Comparison of ENCODE assay signal across 15 mouse cellular contexts in the genomic region with DNA sequence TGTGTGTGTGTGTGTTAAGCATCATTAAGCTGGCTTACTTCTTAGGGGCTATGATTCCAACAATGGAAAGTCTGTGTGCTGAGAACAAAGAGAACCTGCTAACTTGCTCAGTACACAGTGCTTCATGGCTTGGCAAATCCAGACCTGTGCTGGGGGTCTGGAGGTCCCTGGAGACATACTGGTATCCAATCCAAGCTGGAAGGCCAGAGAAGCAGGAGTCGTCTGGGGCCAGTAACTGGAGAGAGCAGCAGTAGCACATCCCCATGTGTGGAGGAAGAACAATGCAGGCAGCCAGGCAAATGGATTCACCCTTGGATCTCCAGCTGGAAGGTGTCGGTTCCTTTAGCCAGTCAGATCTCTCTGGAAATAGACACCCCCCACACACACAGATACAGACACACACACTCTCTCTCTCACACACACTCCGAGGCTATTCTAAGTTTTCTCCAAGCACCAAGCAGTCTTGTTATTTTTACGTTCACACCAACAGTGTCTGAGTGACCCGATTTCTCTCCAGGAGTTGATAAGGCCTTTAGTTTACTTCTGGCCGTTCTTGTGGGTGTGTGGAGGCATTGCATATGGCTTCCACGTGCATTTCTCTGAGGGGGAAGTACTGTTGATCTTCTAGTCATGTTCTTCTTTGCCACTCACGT. TPM values are rescaled to one million over a fixed set of nuclear protein-coding genes. Genes with fewer than 3 reads are reported as not detected.
A peak's percentile ranks its signal among the peaks of the same experiment; 100 is the strongest.
DNase-seq lines count a peak whose midpoint lies in the region; ATAC-seq and TF ChIP-seq lines count a peak whose summit lies in the region.
"Had no signal": no experiment of that assay in that cellular context is flagged by ENCODE, and none has a peak within 500 bp of the region (broad histone marks: within the 10 kb centered on the region; RNA-seq: fewer than 3 reads in every experiment).

No protein-coding gene starts in this region.

- 0 out of 2 replicates have a peak, but pooled peaks have one; percentile 17 for ATAC-seq in lung, embryonic 14.5 days (ENCODE audit: insufficient read depth)
- peak; percentile 49 for ATAC-seq in midbrain, embryonic 12.5 days (ENCODE audit: low FRiP score, low read depth)
- ATAC-seq: liver, embryonic 12.5 days had no signal

- TF ChIP-seq CTCF in lung, embryonic 14.5 days (IDR thresholded peaks at IDR 0.05; ENCODE audit: low read depth): no peak
- TF ChIP-seq CTCF in layer of hippocampus, adult 2 months (conservative IDR thresholded peaks at IDR 0.05): no peak

- H3K27ac ChIP-seq in lung, embryonic 14.5 days (ENCODE audit: low read depth): no peak overlapping the region
- peak overlapping the region; percentile 59 for H3K27ac ChIP-seq in hindbrain, embryonic 10.5 days
- H3K27ac ChIP-seq in midbrain, embryonic 12.5 days (replicated peaks): peak overlapping the region; percentile 46; the same call in 1 of the 2 replicates
- no peak overlapping the region for H3K27ac ChIP-seq in layer of hippocampus, adult 2 months
- H3K27ac ChIP-seq: left cerebral cortex, adult 2 months; liver, embryonic 12.5 days; stomach, postnatal 0 days had no signal

- H3K9me3 ChIP-seq in lung, embryonic 14.5 days (ENCODE audit: low read depth, low read length): no peaks in the 10 kb centered on the region
- H3K9me3 ChIP-seq in hindbrain, embryonic 10.5 days: no peaks in the 10 kb centered on the region
- H3K9me3 ChIP-seq in midbrain, embryonic 12.5 days: no peaks in the 10 kb centered on the region

- WGBS in lung, embryonic 14.5 days: 35% methylated on average over 8 of the region's 8 CpGs
- WGBS in hindbrain, embryonic 10.5 days: 68% methylated on average over 8 of the region's 8 CpGs
- 70% methylated on average over 8 of the region's 8 CpGs for WGBS in midbrain, embryonic 12.5 days

- H3K4me2 ChIP-seq in lung, embryonic 14.5 days: no peak overlapping the region
- no peak overlapping the region for H3K4me2 ChIP-seq in midbrain, embryonic 12.5 days (replicated peaks)
- H3K4me2 ChIP-seq: liver, embryonic 12.5 days had no signal

- no peak overlapping the region for H3K9ac ChIP-seq in lung, embryonic 14.5 days
- no peak overlapping the region for H3K9ac ChIP-seq in midbrain, embryonic 12.5 days (replicated peaks)
- H3K9ac ChIP-seq: liver, embryonic 12.5 days had no signal

- DNase-seq in lung, embryonic 14.5 days: no peak
- DNase-seq in lung, adult 18-20 months: no peak
- DNase-seq in hindbrain, embryonic 10.5 days (ENCODE audit: low spot score): no peak
- DNase-seq in yolk sac, embryonic 10.5 days (ENCODE audit: low spot score): peak; percentile 7
- no peak for DNase-seq in thymus, postnatal 10 days (ENCODE audit: low spot score in 2 of 2)
- DNase-seq in layer of hippocampus, adult 2 months (ENCODE audit: low spot score in 2 of 2): no peak
- DNase-seq: gastrocnemius, postnatal 10 days; kidney, adult 11 months; kidney, postnatal 36 days; lung, postnatal 14 days had no signal

- H3K27me3 ChIP-seq in lung, embryonic 14.5 days (ENCODE audit: insufficient read depth, low read length): no peaks in the 10 kb centered on the region
- H3K27me3 ChIP-seq in hindbrain, embryonic 10.5 days (ENCODE audit: insufficient read depth, poor library complexity, severe bottlenecking): no peaks in the 10 kb centered on the region
- H3K27me3 ChIP-seq in midbrain, embryonic 12.5 days: no peaks in the 10 kb centered on the region
- H3K27me3 ChIP-seq: liver, embryonic 12.5 days had no signal

- H3K36me3 ChIP-seq in lung, embryonic 14.5 days (ENCODE audit: insufficient read depth): no peaks in the 10 kb centered on the region
- no peaks in the 10 kb centered on the region for H3K36me3 ChIP-seq in hindbrain, embryonic 10.5 days
- H3K36me3 ChIP-seq in midbrain, embryonic 12.5 days: no peaks in the 10 kb centered on the region
- H3K36me3 ChIP-seq: liver, embryonic 12.5 days had no signal

- H3K4me3 ChIP-seq in lung, embryonic 14.5 days (ENCODE audit: low read depth, low read length): no peak overlapping the region
- no peak overlapping the region for H3K4me3 ChIP-seq in hindbrain, embryonic 10.5 days
- H3K4me3 ChIP-seq in midbrain, embryonic 12.5 days: no peak overlapping the region
- H3K4me3 ChIP-seq in layer of hippocampus, adult 2 months: no peak overlapping the region
- H3K4me3 ChIP-seq: left cerebral cortex, adult 2 months; liver, embryonic 12.5 days had no signal

- no peaks in the 10 kb centered on the region for H3K4me1 ChIP-seq in lung, embryonic 14.5 days (ENCODE audit: insufficient read depth)
- H3K4me1 ChIP-seq in hindbrain, embryonic 10.5 days (replicated peaks): peaks cover 16% of the 10 kb centered on the region
- H3K4me1 ChIP-seq in midbrain, embryonic 12.5 days: 0 out of 2 replicates have a peak, but pooled peaks cover 9% of the 10 kb centered on the region
- H3K4me1 ChIP-seq: liver, embryonic 12.5 days had no signal

RNA-seq across cellular contexts. Expression of a gene that starts 8.2 kb away (rescaled TPM):
- 0.83 and 2.1 TPM in 2 replicates for polyA plus RNA-seq in lung, embryonic 14.5 days (2014; fragmentation: Nextera tagmentation; extraction: Ambion mirVana)
- 8.5 and 12.7 TPM in 2 replicates for polyA plus RNA-seq in hindbrain, embryonic 10.5 days (2016; fragmentation: Nextera tagmentation; extraction: Ambion mirVana)
- 25.5 and 25.6 TPM in 2 replicates for polyA plus RNA-seq in midbrain, embryonic 12.5 days (2016; fragmentation: Nextera tagmentation; extraction: Ambion mirVana)
- 10 to 100 TPM; 12.5 to 14.7 TPM for total RNA-seq in layer of hippocampus, adult 2 months (2021)
- total RNA-seq: common myeloid progenitor, adult 5-6 weeks had no signal

Comparison
In these comparisons a context has a peak if more than half of its experiments do, and no peak if none do; other contexts are left out.
1. H3K27ac ChIP-seq: peak in hindbrain, embryonic 10.5 days (single experiment) and midbrain, embryonic 12.5 days (single experiment); none in lung, embryonic 14.5 days (single experiment) and layer of hippocampus, adult 2 months (single experiment).